Mouse (Mus musculus): ENCODE measurements around the gene Ear2.
"Not testable (repeated sequence)": the region's sequence is repeated elsewhere in the genome, so short reads cannot be mapped to it uniquely, and the experiment has no call there.

The Ear2 gene

GRCm38 (mm10) chr14:44102354-44102753 lies at the start of gene Ear2:
Ear2 (plus strand) TSS chr14:44102654.
- in situ Hi-C loops (cut with MboI, MseI), result not testable (repeated sequence)

- in situ Hi-C loops (cut with MboI, MseI), result not testable (repeated sequence)
These were observed 34.6 kb upstream of the Ear2 start for GRCm38 (mm10) chr14:44067879-44068278.

- in situ Hi-C loops (cut with MboI, MseI), result loop anchor here (5.0 kb wide), 1 partner anchor 163 kb away; no protein-coding TSS in a partner anchor
These were observed 31.9 kb upstream of the Ear2 start for GRCm38 (mm10) chr14:44070595-44070994.

GRCm38 (mm10) chr14:44077785-44078341 lies 24.6 kb upstream of the Ear2 start:
- in situ Hi-C loops (cut with MboI, MseI), result not testable (repeated sequence)

GRCm38 (mm10) chr14:44086588-44086987 lies 15.9 kb upstream of the Ear2 start:
- in situ Hi-C loops (cut with MboI, MseI), result loop anchor here (5.0 kb wide), 1 partner anchor 254 kb away; no protein-coding TSS in a partner anchor

GRCm38 (mm10) chr14:44087535-44087934 lies 14.9 kb upstream of the Ear2 start:
- in situ Hi-C loops (cut with MboI, MseI), result loop anchor here (5.0 kb wide), 1 partner anchor 255 kb away; no protein-coding TSS in a partner anchor

- in situ Hi-C loops (cut with MboI, MseI), result loop anchor here (5.0 kb wide), 1 partner anchor 204 kb away; no protein-coding TSS in a partner anchor
These were observed 10.9 kb upstream of the Ear2 start for GRCm38 (mm10) chr14:44091524-44091923.

GRCm38 (mm10) chr14:44094445-44094844 lies 8.0 kb upstream of the Ear2 start:
- in situ Hi-C loops (cut with MboI, MseI), result loop anchor here (5.0 kb wide), 1 partner anchor 207 kb away; no protein-coding TSS in a partner anchor

- in situ Hi-C loops (cut with MboI, MseI), result not testable (repeated sequence)
These were observed 2.4 kb upstream of the Ear2 start for GRCm38 (mm10) chr14:44100030-44100429.

GRCm38 (mm10) chr14:44110981-44111380 lies 8.5 kb downstream of the Ear2 start:
- in situ Hi-C loops (cut with MboI, MseI), result no loop called here

GRCm38 (mm10) chr14:44123551-44123950 lies 21.1 kb downstream of the Ear2 start, which contains the start of gene Gm3327:
Gm3327 (plus strand) TSS chr14:44123851.
- in situ Hi-C loops (cut with MboI, MseI), result not testable (repeated sequence)

Measured in T-helper 1 cell (primary cell).